Mouse (Mus musculus): ENCODE measurements around the gene Fgf22. TPM values are rescaled to one million over a fixed set of nuclear protein-coding genes. Genes with fewer than 3 reads are reported as not detected.

Fgf22 gene
- polyA plus RNA-seq, 1 experiment from 2014 or later = 1.6 TPM

- H3K4me3 ChIP-seq (replicated peaks; ENCODE audit: low read length) = peak overlapping the region; percentile 41
- no peak overlapping the region for H3K27ac ChIP-seq
- H3K4me2 ChIP-seq (replicated peaks) = peak overlapping the region; percentile 79
- 34% methylated on average over 21 of the region's 21 CpGs for WGBS
- ATAC-seq (ENCODE audit: low FRiP score) (no peak), DNase-seq (ENCODE audit: low spot score) (no peak)
- H3K9ac ChIP-seq = 0 out of 2 replicates have a peak overlapping the region, but pooled peaks have one; percentile 24
- H3K27me3 ChIP-seq (ENCODE audit: control insufficient read depth, insufficient read depth, low read length) = peaks cover 48% of the 10 kb centered on the region
- H3K9me3 ChIP-seq (ENCODE audit: control insufficient read depth, low read length) = no peaks in the 10 kb centered on the region
- H3K4me1 ChIP-seq (replicated peaks; ENCODE audit: control insufficient read depth, insufficient read depth, low read length) = peaks cover 13% of the 10 kb centered on the region
- H3K36me3 ChIP-seq (replicated peaks; ENCODE audit: control insufficient read depth, insufficient read depth) = no peaks in the 10 kb centered on the region
Measured at GRCm38 (mm10) chr10:79781139-79781538, 26.3 kb downstream of the Fgf22 start.

GRCm38 (mm10) chr10:79781956-79782355 is 27.1 kb downstream of the Fgf22 start:
- Histone ChIP-seq H3K36me3 (replicated peaks; ENCODE audit: control insufficient read depth, insufficient read depth) (no peaks in the 10 kb centered on the region), H3K9me3 (ENCODE audit: control insufficient read depth, low read length) (no peaks in the 10 kb centered on the region), H3K27me3 (ENCODE audit: control insufficient read depth, insufficient read depth, low read length) (peaks cover 40% of the 10 kb centered on the region), H3K4me1 (replicated peaks; ENCODE audit: control insufficient read depth, insufficient read depth, low read length) (peaks cover 13% of the 10 kb centered on the region), H3K27ac (no peak overlapping the region), H3K9ac (no peak overlapping the region), H3K4me2 (replicated peaks) (no peak overlapping the region), H3K4me3 (replicated peaks; ENCODE audit: low read length) (no peak overlapping the region)
- ATAC-seq (ENCODE audit: low FRiP score) (no peak), DNase-seq (ENCODE audit: low spot score) (no peak)
- WGBS = 57% methylated on average over 5 of the region's 5 CpGs

GRCm38 (mm10) chr10:79783050-79783449 is 28.2 kb downstream of the Fgf22 start:
- H3K4me2 ChIP-seq (replicated peaks) = no peak overlapping the region
- WGBS = 66% methylated on average over 7 of the region's 7 CpGs
- no peak for ATAC-seq (ENCODE audit: low FRiP score)
- no peak overlapping the region for H3K27ac ChIP-seq
- no peak overlapping the region for H3K4me3 ChIP-seq (replicated peaks; ENCODE audit: low read length)
- peaks cover 30% of the 10 kb centered on the region for H3K27me3 ChIP-seq (ENCODE audit: control insufficient read depth, insufficient read depth, low read length)
- H3K36me3 ChIP-seq (replicated peaks; ENCODE audit: control insufficient read depth, insufficient read depth) = no peaks in the 10 kb centered on the region
- no peak overlapping the region for H3K9ac ChIP-seq
- no peak for DNase-seq (ENCODE audit: low spot score)
- peaks cover 13% of the 10 kb centered on the region for H3K4me1 ChIP-seq (replicated peaks; ENCODE audit: control insufficient read depth, insufficient read depth, low read length)
- no peaks in the 10 kb centered on the region for H3K9me3 ChIP-seq (ENCODE audit: control insufficient read depth, low read length)

- WGBS = 36% methylated on average over 27 of the region's 27 CpGs
- ATAC-seq (ENCODE audit: low FRiP score) = no peak
- H3K4me1 ChIP-seq (replicated peaks; ENCODE audit: control insufficient read depth, insufficient read depth, low read length) = peaks cover 13% of the 10 kb centered on the region
- DNase-seq (ENCODE audit: low spot score) = no peak
- H3K36me3 ChIP-seq (replicated peaks; ENCODE audit: control insufficient read depth, insufficient read depth) = no peaks in the 10 kb centered on the region
- H3K27ac ChIP-seq = no peak overlapping the region
- H3K9ac ChIP-seq = no peak overlapping the region
- H3K4me3 ChIP-seq (replicated peaks; ENCODE audit: low read length) = no peak overlapping the region
- H3K4me2 ChIP-seq (replicated peaks) = no peak overlapping the region
- peaks cover 19% of the 10 kb centered on the region for H3K27me3 ChIP-seq (ENCODE audit: control insufficient read depth, insufficient read depth, low read length)
- H3K9me3 ChIP-seq (ENCODE audit: control insufficient read depth, low read length) = no peaks in the 10 kb centered on the region
Measured at GRCm38 (mm10) chr10:79783920-79784800, 29.3 kb downstream of the Fgf22 start.

GRCm38 (mm10) chr10:79788386-79789158 is 33.7 kb downstream of the Fgf22 start:
- Histone ChIP-seq H3K9ac (no peak overlapping the region), H3K4me1 (replicated peaks; ENCODE audit: control insufficient read depth, insufficient read depth, low read length) (no peaks in the 10 kb centered on the region), H3K36me3 (replicated peaks; ENCODE audit: control insufficient read depth, insufficient read depth) (no peaks in the 10 kb centered on the region), H3K9me3 (ENCODE audit: control insufficient read depth, low read length) (no peaks in the 10 kb centered on the region), H3K4me3 (replicated peaks; ENCODE audit: low read length) (no peak overlapping the region), H3K27me3 (ENCODE audit: control insufficient read depth, insufficient read depth, low read length) (no peaks in the 10 kb centered on the region), H3K27ac (no peak overlapping the region), H3K4me2 (replicated peaks) (no peak overlapping the region)
- WGBS = 38% methylated on average over 7 of the region's 7 CpGs
- DNase-seq (ENCODE audit: low spot score) (peak; percentile 86), ATAC-seq (ENCODE audit: low FRiP score) (no peak)

- no peak overlapping the region for H3K4me3 ChIP-seq (replicated peaks; ENCODE audit: low read length)
- H3K9ac ChIP-seq = no peak overlapping the region
- 42% methylated on average over 2 of the region's 2 CpGs for WGBS
- no peak overlapping the region for H3K27ac ChIP-seq
- peaks cover under 1% of the 10 kb centered on the region; the same call in 1 of the 2 replicates for H3K4me1 ChIP-seq (replicated peaks; ENCODE audit: control insufficient read depth, insufficient read depth, low read length)
- H3K4me2 ChIP-seq (replicated peaks) = no peak overlapping the region
- no peaks in the 10 kb centered on the region for H3K9me3 ChIP-seq (ENCODE audit: control insufficient read depth, low read length)
- H3K36me3 ChIP-seq (replicated peaks; ENCODE audit: control insufficient read depth, insufficient read depth) = no peaks in the 10 kb centered on the region
- no peaks in the 10 kb centered on the region for H3K27me3 ChIP-seq (ENCODE audit: control insufficient read depth, insufficient read depth, low read length)
- DNase-seq (ENCODE audit: low spot score) = no peak
- no peak for ATAC-seq (ENCODE audit: low FRiP score)
Measured at GRCm38 (mm10) chr10:79789581-79789980, 34.7 kb downstream of the Fgf22 start.

GRCm38 (mm10) chr10:79790861-79791260 is 36.0 kb downstream of the Fgf22 start, which contains the start of gene Prss57:
TSS of gene Prss57 (minus strand) at chr10:79790961.
- peaks cover 8% of the 10 kb centered on the region; the same call in 1 of the 2 replicates for H3K4me1 ChIP-seq (replicated peaks; ENCODE audit: control insufficient read depth, insufficient read depth, low read length)
- no peak for ATAC-seq (ENCODE audit: low FRiP score)
- H3K4me3 ChIP-seq (replicated peaks; ENCODE audit: low read length) = no peak within 1 kb of the TSS
- no peak for DNase-seq (ENCODE audit: low spot score)
- H3K9me3 ChIP-seq (ENCODE audit: control insufficient read depth, low read length) = no peaks in the 10 kb centered on the region
- no peak within 1 kb of the TSS for H3K9ac ChIP-seq
- no peak within 1 kb of the TSS for H3K4me2 ChIP-seq (replicated peaks)
- no peaks in the 10 kb centered on the region for H3K36me3 ChIP-seq (replicated peaks; ENCODE audit: control insufficient read depth, insufficient read depth)
- H3K27ac ChIP-seq = no peak within 1 kb of the TSS
- 88% methylated on average over 4 of the region's 4 CpGs for WGBS
- no peaks in the 10 kb centered on the region for H3K27me3 ChIP-seq (ENCODE audit: control insufficient read depth, insufficient read depth, low read length)

GRCm38 (mm10) chr10:79792339-79793040 is 37.6 kb downstream of the Fgf22 start:
- H3K4me3 ChIP-seq (replicated peaks; ENCODE audit: low read length) = no peak overlapping the region
- ATAC-seq (ENCODE audit: low FRiP score) (no peak), DNase-seq (ENCODE audit: low spot score) (no peak)
- H3K27me3 ChIP-seq (ENCODE audit: control insufficient read depth, insufficient read depth, low read length) = no peaks in the 10 kb centered on the region
- H3K9ac ChIP-seq = peak overlapping the region; percentile 97; the same call in 1 of the 2 replicates
- peaks cover 16% of the 10 kb centered on the region; the same call in 1 of the 2 replicates for H3K4me1 ChIP-seq (replicated peaks; ENCODE audit: control insufficient read depth, insufficient read depth, low read length)
- H3K27ac ChIP-seq = no peak overlapping the region
- no peaks in the 10 kb centered on the region for H3K9me3 ChIP-seq (ENCODE audit: control insufficient read depth, low read length)
- H3K36me3 ChIP-seq (replicated peaks; ENCODE audit: control insufficient read depth, insufficient read depth) = no peaks in the 10 kb centered on the region
- H3K4me2 ChIP-seq (replicated peaks) = 0 out of 2 replicates have a peak overlapping the region, but pooled peaks have one; percentile 72
- WGBS = 83% methylated on average over 5 of the region's 5 CpGs
